Comparison of ENCODE assay signal across 8 mouse cellular contexts in the genomic region with DNA sequence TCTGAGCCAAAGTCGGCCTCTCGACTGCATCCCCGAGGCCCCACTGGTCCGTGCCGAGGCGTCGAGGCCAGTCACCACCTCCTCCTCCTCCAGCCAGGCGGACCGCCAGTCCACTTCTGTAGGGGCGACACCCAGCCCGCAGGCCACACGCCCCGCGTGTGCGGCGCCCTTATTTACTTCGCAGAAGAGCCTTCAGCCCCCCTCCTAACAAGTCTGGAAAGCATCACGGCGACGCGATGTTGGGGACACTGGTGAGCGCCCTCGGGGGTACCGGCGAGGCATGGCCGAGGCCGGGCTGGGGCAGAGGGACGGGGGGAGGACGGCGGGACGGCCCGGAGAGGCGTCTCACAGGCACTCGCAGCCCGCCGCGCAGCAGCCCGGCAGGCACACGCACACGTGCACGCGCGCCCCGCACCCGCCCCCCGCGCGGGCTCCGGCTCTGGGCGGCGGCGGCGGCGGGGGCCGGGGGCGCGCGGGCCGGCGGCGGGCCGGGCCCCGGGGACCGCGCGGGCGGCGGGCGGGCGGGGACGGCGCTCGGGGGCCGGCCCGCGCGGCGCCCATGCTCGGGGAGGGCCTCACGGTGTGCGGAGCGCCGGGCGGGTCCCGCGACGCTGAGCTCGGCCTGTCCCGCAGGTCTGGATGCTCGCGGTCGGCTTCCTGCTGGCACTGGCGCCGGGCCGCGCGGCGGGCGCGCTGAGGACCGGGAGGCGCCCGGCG. TPM values are rescaled to one million over a fixed set of nuclear protein-coding genes. Genes with fewer than 3 reads are reported as not detected.
DNase-seq lines count a peak whose midpoint lies in the region; ATAC-seq and TF ChIP-seq lines count a peak whose summit lies in the region.

A gene (plus strand): TSS at position 107 of the 717 bp plus-strand sequence.

- H3K4me3 ChIP-seq in kidney, adult 2 months (ENCODE audit: insufficient read depth, low read depth, low read length) = peak within 1 kb of the TSS; percentile 87
- peak within 1 kb of the TSS; percentile 76 for H3K4me3 ChIP-seq in embryonic facial prominence, embryonic 14.5 days (ENCODE audit: low read depth, low read length)
- H3K4me3 ChIP-seq in midbrain, embryonic 13.5 days (replicated peaks) = peak within 1 kb of the TSS; percentile 76

- DNase-seq in kidney, adult 2 months = peak; percentile 13
- DNase-seq in kidney, adult 11 months = no peak
- DNase-seq in adrenal gland, adult 2 months = peak; percentile 49
- DNase-seq in embryonic facial prominence, embryonic 14.5 days (ENCODE audit: low spot score) = peak; percentile 30
- DNase-seq in heart, postnatal 25 days (ENCODE audit: low spot score) = peak; percentile 27
- peak in 1 of 2 experiments; percentile 54 for DNase-seq in left cerebral cortex, postnatal 36 days (ENCODE audit: low spot score in 2 of 2)
- DNase-seq in adipocyte (ENCODE audit: low spot score) = no peak

- no peaks in the 10 kb centered on the region for H3K36me3 ChIP-seq in kidney, adult 2 months (ENCODE audit: control insufficient read depth, insufficient read depth, low read length)
- no peaks in the 10 kb centered on the region for H3K36me3 ChIP-seq in embryonic facial prominence, embryonic 14.5 days (ENCODE audit: control insufficient read depth, insufficient read depth, low read length)
- no peaks in the 10 kb centered on the region for H3K36me3 ChIP-seq in midbrain, embryonic 13.5 days

- WGBS in kidney, adult 2 months = 9% methylated on average over 99 of the region's 104 CpGs
- 1% methylated on average over 33 of the region's 104 CpGs for whole genome bisulfite sequencing in embryonic facial prominence, embryonic 14.5 days
- under 1% methylated on average over 46 of the region's 104 CpGs for WGBS in midbrain, embryonic 13.5 days

- H3K9me3 ChIP-seq in embryonic facial prominence, embryonic 14.5 days (ENCODE audit: control insufficient read depth, low read length) = no peaks in the 10 kb centered on the region
- H3K9me3 ChIP-seq in midbrain, embryonic 13.5 days = no peaks in the 10 kb centered on the region

- H3K27ac ChIP-seq in kidney, adult 2 months (ENCODE audit: insufficient read depth, low read depth, low read length) = no peak within 1 kb of the TSS
- peak within 1 kb of the TSS; percentile 55; the same call in 1 of the 2 replicates for H3K27ac ChIP-seq in embryonic facial prominence, embryonic 14.5 days (replicated peaks; ENCODE audit: low read depth, low read length)
- peak within 1 kb of the TSS; percentile 81 for H3K27ac ChIP-seq in midbrain, embryonic 13.5 days

- intact Hi-C loops in heart, postnatal 25 days (cut with DNase I) = no loop called here
- intact Hi-C loops in left cerebral cortex, postnatal 36 days (cut with DNase I) = loop anchor here (5.0 kb wide), 1 partner anchor 47 kb away; a partner anchor contains a TSS

- no peak for TF ChIP-seq CTCF in kidney, adult 2 months (conservative IDR thresholded peaks at IDR 0.05; ENCODE audit: insufficient read depth, insufficient read length, low read depth, low read length)

- peak within 1 kb of the TSS; percentile 75 for H3K4me2 ChIP-seq in embryonic facial prominence, embryonic 14.5 days (ENCODE audit: low read depth, low read length)
- H3K4me2 ChIP-seq in midbrain, embryonic 13.5 days (replicated peaks) = peak within 1 kb of the TSS; percentile 81

- H3K27me3 ChIP-seq in kidney, adult 2 months (replicated peaks; ENCODE audit: control insufficient read depth, insufficient read depth, low read length) = no peaks in the 10 kb centered on the region; the same call in 1 of the 2 replicates
- H3K27me3 ChIP-seq in embryonic facial prominence, embryonic 14.5 days (replicated peaks; ENCODE audit: control insufficient read depth, insufficient read depth, low read length) = 0 out of 2 replicates have a peak, but pooled peaks cover 17% of the 10 kb centered on the region
- peaks cover 34% of the 10 kb centered on the region for H3K27me3 ChIP-seq in midbrain, embryonic 13.5 days

- no peak for TF ChIP-seq POLR2A in kidney, adult 2 months (IDR thresholded peaks at IDR 0.05; ENCODE audit: low read depth, low read length)

- H3K4me1 ChIP-seq in kidney, adult 2 months (ENCODE audit: control insufficient read depth, insufficient read depth, low read length) = no peaks in the 10 kb centered on the region
- H3K4me1 ChIP-seq in embryonic facial prominence, embryonic 14.5 days (ENCODE audit: control insufficient read depth, insufficient read depth, low read length) = peaks cover 5% of the 10 kb centered on the region; the same call in 1 of the 2 replicates
- H3K4me1 ChIP-seq in midbrain, embryonic 13.5 days (replicated peaks) = peaks cover 18% of the 10 kb centered on the region

- ATAC-seq in embryonic facial prominence, embryonic 14.5 days (ENCODE audit: low read depth) = peak; percentile 55
- ATAC-seq in midbrain, embryonic 13.5 days = peak; percentile 57

- peak within 1 kb of the TSS; percentile 78 for H3K9ac ChIP-seq in embryonic facial prominence, embryonic 14.5 days (ENCODE audit: low read depth, low read length)
- H3K9ac ChIP-seq in midbrain, embryonic 13.5 days (replicated peaks) = peak within 1 kb of the TSS; percentile 81

RNA-seq across cellular contexts. Expression of the gene that starts here (rescaled TPM):
- polyA plus RNA-seq in kidney, adult 2 months (2012; rRNA removed) = 1.5 and 3.0 TPM in 2 replicates
- total RNA-seq in adrenal gland, adult 2 months (2021) = 1 to 10 TPM; 2.0 to 2.6 TPM
- 19.4 and 23.9 TPM in 2 replicates for polyA plus RNA-seq in adrenal gland, adult 2 months (2012; rRNA removed)
- 5.4 and 5.5 TPM in 2 replicates for polyA plus RNA-seq in embryonic facial prominence, embryonic 14.5 days (2014; fragmentation: Nextera tagmentation; extraction: Ambion mirVana)
- 1 to 10 TPM; 3.2 to 3.8 TPM for total RNA-seq in heart, postnatal 25 days (2021)
- total RNA-seq in left cerebral cortex, postnatal 36 days (2021) = 10 to 100 TPM; 15.0 to 17.1 TPM
- 2.6 and 4.4 TPM in 2 replicates for polyA plus RNA-seq in midbrain, embryonic 13.5 days (2015; fragmentation: Nextera tagmentation; extraction: Ambion mirVana)

Comparison
In these comparisons a context has a peak if more than half of its experiments do, and no peak if none do; other contexts are left out.
1. DNase-seq: peak in kidney, adult 2 months (single experiment), adrenal gland, adult 2 months (single experiment), embryonic facial prominence, embryonic 14.5 days (single experiment) and heart, postnatal 25 days (single experiment); none in kidney, adult 11 months (single experiment) and adipocyte (single experiment).
2. Peak in every context shown above with its lines, with median percentiles within 50 percentile points of each other: H3K4me3 ChIP-seq.